Mouse (Mus musculus): Measurements from ENCODE around the gene Fndc11.

DNA sequence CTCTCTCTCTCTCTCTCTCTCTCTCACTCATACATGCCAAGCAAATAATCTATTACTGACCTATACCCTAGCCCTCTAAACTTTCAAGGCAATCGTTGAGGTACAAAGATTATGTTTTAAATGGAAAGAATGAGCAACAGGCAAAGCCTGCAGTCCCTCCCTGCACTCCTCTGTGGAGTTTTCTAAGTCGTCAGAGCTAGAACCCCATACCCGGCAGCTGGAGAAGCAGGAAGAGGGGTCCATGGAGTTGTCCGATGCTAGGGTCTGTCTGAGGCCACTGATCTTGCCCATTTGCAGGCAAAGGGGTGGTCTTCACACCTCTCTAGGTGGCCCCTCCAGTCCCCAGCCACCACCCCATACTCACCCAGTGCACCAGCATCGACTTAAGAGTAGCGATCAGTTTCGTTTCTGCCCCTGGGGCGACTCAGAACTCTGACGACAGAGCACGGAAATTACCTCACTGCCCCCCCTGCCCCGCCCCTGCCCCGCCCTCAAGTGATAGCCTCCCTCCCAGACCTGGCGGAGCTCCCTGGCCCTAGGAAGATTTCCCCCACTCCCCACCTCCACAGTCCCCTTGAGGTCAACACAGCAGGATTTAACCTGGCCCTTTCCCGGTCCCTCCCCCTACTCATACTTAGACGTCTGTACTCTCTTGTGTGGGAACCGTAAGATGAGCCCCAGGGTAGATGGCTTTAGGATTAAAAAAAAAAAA, 21.9 kb downstream of the Fndc11 start, which contains the start of gene Helz2:
- TF ChIP-seq CTCF (IDR thresholded peaks at IDR 0.05; ENCODE audit: low read depth, low read length) = no peak
- TF ChIP-seq POLR2A (IDR thresholded peaks at IDR 0.05; ENCODE audit: extremely low read depth, insufficient read depth, low read length) = peak; percentile 79
